Mouse (Mus musculus) heart, embryonic 14.5 days (tissue): ENCODE measurements around the gene Rnf207. TPM values are rescaled to one million over a fixed set of nuclear protein-coding genes. Genes with fewer than 3 reads are reported as not detected.

Source experiments
- ATAC-seq: fragments of 200-750 bp; cut with Nextera tagmentation; 2 replicates; pipeline ENCODE4 v1.8.0; 2017; ENCODE audit warnings: low read depth, moderate TSS enrichment; ENCODE audit not compliant: insufficient number of reproducible peaks, insufficient read depth, low FRiP score
- H3K27ac ChIP-seq, 2 experiments: fragments of 200-500 bp in 1 of 2; fragments of 300-500 bp in 1 of 2; sonication (generic) in 1 of 2; replicated peaks in 1 of 2; 2 replicates each; pipeline ENCODE4 v1.5.1; 2012 to 2014; ENCODE audit warnings: low read depth in 2 of 2, low read length in 2 of 2, control low read depth in 1 of 2, mild to moderate bottlenecking in 1 of 2, mixed read lengths in 1 of 2; ENCODE audit not compliant: control insufficient read depth in 1 of 2, insufficient read depth in 1 of 2
- H3K27me3 ChIP-seq: fragments of 300-500 bp; sonication (generic); 2 replicates; pipeline ENCODE4 v1.6.1; 2014; ENCODE audit warnings: mild to moderate bottlenecking, low read length, control low read depth; ENCODE audit not compliant: control insufficient read depth, insufficient read depth
- H3K36me3 ChIP-seq: fragments of 300-500 bp; sonication (generic); 2 replicates; pipeline ENCODE4 v1.6.1; 2014; ENCODE audit warnings: mild to moderate bottlenecking, control low read depth, low read length, mixed read lengths; ENCODE audit not compliant: control insufficient read depth, insufficient read depth
- H3K4me1 ChIP-seq, 2 experiments: fragments of 200-500 bp in 1 of 2; fragments of 300-500 bp in 1 of 2; sonication (generic) in 1 of 2; 2 replicates each; pipeline ENCODE4 v1.6.1; 2012 to 2014; ENCODE audit warnings: low read length in 2 of 2, control low read depth in 1 of 2, mixed read lengths in 1 of 2; ENCODE audit not compliant: control insufficient read depth in 2 of 2, insufficient read depth in 2 of 2
- H3K4me2 ChIP-seq: fragments of 300-500 bp; sonication (generic); 2 replicates; pipeline ENCODE4 v1.6.1; 2014; ENCODE audit warnings: mild to moderate bottlenecking, low read length
- H3K4me3 ChIP-seq, 2 experiments: fragments of 200-500 bp in 1 of 2; fragments of 300-500 bp in 1 of 2; sonication (generic) in 1 of 2; 2 replicates each; pipeline ENCODE4 v1.5.1; 2012 to 2014; ENCODE audit warnings: low read length in 2 of 2, mild to moderate bottlenecking in 2 of 2, control low read depth in 1 of 2, low read depth in 1 of 2, moderate library complexity in 1 of 2; ENCODE audit not compliant: control insufficient read depth in 1 of 2, insufficient read depth in 1 of 2
- H3K9ac ChIP-seq: fragments of 300-500 bp; sonication (generic); 2 replicates; pipeline ENCODE4 v1.6.1; 2014; ENCODE audit warnings: mild to moderate bottlenecking, low read length
- H3K9me3 ChIP-seq: fragments of 300-500 bp; sonication (generic); 2 replicates; pipeline ENCODE4 v1.6.1; 2016; ENCODE audit warnings: low read length, control low read depth; ENCODE audit not compliant: control insufficient read depth
- WGBS: fragments of 180-500 bp; shearing (Covaris S2); extraction: QIAGEN DNeasy Blood & Tissue Kit; methylation state at CpG from one replicate; pipeline ENCODE4 v1.1.7; 2014; 5-methylcytosine and 5-hydroxymethylcytosine counted together
- polyA plus RNA-seq: library from polyadenylated mRNA; unstranded; fragments of >200 nt; fragmentation: Nextera tagmentation; extraction: Ambion mirVana; gene quantifications from 2 replicates; pipeline ENCODE4 v1.2.1, GENCODE M21; 2014

Rnf207 gene
- polyA plus RNA-seq, 1 experiment from 2014 or later, result 74.9 TPM

GRCm38 (mm10) chr4:152290991-152291390 is 27.8 kb downstream of the Rnf207 start:
- no peaks in the 10 kb centered on the region for H3K36me3 ChIP-seq
- H3K4me3 ChIP-seq, result no peak overlapping the region
- H3K9ac ChIP-seq, result no peak overlapping the region
- H3K9me3 ChIP-seq, result no peaks in the 10 kb centered on the region
- peaks cover 3 to 9% of the 10 kb centered on the region in 2 experiments for H3K4me1 ChIP-seq
- no peak for ATAC-seq
- WGBS, result 18% methylated on average over 11 of the region's 11 CpGs
- no peak overlapping the region for H3K27ac ChIP-seq
- no peak overlapping the region for H3K4me2 ChIP-seq
- peaks cover 71% of the 10 kb centered on the region for H3K27me3 ChIP-seq

- H3K27ac ChIP-seq, result no peak overlapping the region
- under 1% methylated on average over 39 of the region's 39 CpGs for WGBS
- H3K4me1 ChIP-seq, result peaks cover 1 to 9% of the 10 kb centered on the region in 2 experiments
- no peaks in the 10 kb centered on the region for H3K9me3 ChIP-seq
- H3K4me2 ChIP-seq, result peak overlapping the region; percentile 29
- no peaks in the 10 kb centered on the region for H3K36me3 ChIP-seq
- no peak for ATAC-seq
- peak overlapping the region in 1 of 2 experiments; percentile 21; a peak in 2 of 4 replicates for H3K4me3 ChIP-seq
- H3K9ac ChIP-seq, result no peak overlapping the region
- H3K27me3 ChIP-seq, result peaks cover 76% of the 10 kb centered on the region
Measured at GRCm38 (mm10) chr4:152290385-152290784, 28.4 kb downstream of the Rnf207 start.

GRCm38 (mm10) chr4:152288398-152288945 is 30.3 kb downstream of the Rnf207 start:
- Histone ChIP-seq H3K27me3 (peaks cover 91% of the 10 kb centered on the region), H3K4me1 (peaks cover 0 to 9% of the 10 kb centered on the region in 2 experiments; a peak in 3 of 4 replicates), H3K4me2 (no peak overlapping the region), H3K9ac (no peak overlapping the region), H3K27ac (no peak overlapping the region), H3K9me3 (no peaks in the 10 kb centered on the region), H3K4me3 (no peak overlapping the region), H3K36me3 (peaks cover 5% of the 10 kb centered on the region; the same call in 1 of the 2 replicates)
- no peak for ATAC-seq
- 57% methylated on average over 18 of the region's 18 CpGs for WGBS

GRCm38 (mm10) chr4:152287317-152288120 is 31.3 kb downstream of the Rnf207 start:
- no peak overlapping the region for H3K9ac ChIP-seq
- H3K4me2 ChIP-seq, result no peak overlapping the region
- no peak overlapping the region for H3K27ac ChIP-seq
- H3K9me3 ChIP-seq, result no peaks in the 10 kb centered on the region
- H3K4me3 ChIP-seq, result no peak overlapping the region
- ATAC-seq, result no peak
- WGBS, result 20% methylated on average over 19 of the region's 19 CpGs
- peaks cover 5% of the 10 kb centered on the region; the same call in 1 of the 2 replicates for H3K36me3 ChIP-seq
- peaks cover 4 to 19% of the 10 kb centered on the region in 2 experiments; a peak in 3 of 4 replicates for H3K4me1 ChIP-seq
- peaks cover 89% of the 10 kb centered on the region for H3K27me3 ChIP-seq

- ATAC-seq, result no peak
- Histone ChIP-seq H3K27ac (no peak overlapping the region), H3K27me3 (peaks cover 89% of the 10 kb centered on the region), H3K4me1 (peaks cover 4 to 19% of the 10 kb centered on the region in 2 experiments; a peak in 3 of 4 replicates), H3K4me3 (no peak overlapping the region), H3K9me3 (no peaks in the 10 kb centered on the region), H3K36me3 (peaks cover 5% of the 10 kb centered on the region; the same call in 1 of the 2 replicates), H3K9ac (no peak overlapping the region), H3K4me2 (no peak overlapping the region)
- 7% methylated on average over 26 of the region's 26 CpGs for WGBS
Measured at GRCm38 (mm10) chr4:152286887-152287286, 31.9 kb downstream of the Rnf207 start.

- H3K4me3 ChIP-seq, result no peak overlapping the region
- H3K27me3 ChIP-seq, result peaks cover 89% of the 10 kb centered on the region
- WGBS, result 6% methylated on average over 32 of the region's 32 CpGs
- peaks cover 4 to 19% of the 10 kb centered on the region in 2 experiments; a peak in 3 of 4 replicates for H3K4me1 ChIP-seq
- no peak for ATAC-seq
- H3K27ac ChIP-seq, result no peak overlapping the region
- peaks cover 8% of the 10 kb centered on the region; the same call in 1 of the 2 replicates for H3K36me3 ChIP-seq
- no peaks in the 10 kb centered on the region for H3K9me3 ChIP-seq
- H3K4me2 ChIP-seq, result no peak overlapping the region
- no peak overlapping the region for H3K9ac ChIP-seq
Measured at GRCm38 (mm10) chr4:152286183-152286582, 32.6 kb downstream of the Rnf207 start.

- no peak overlapping the region for H3K4me3 ChIP-seq
- no peak overlapping the region for H3K27ac ChIP-seq
- peaks cover 14% of the 10 kb centered on the region for H3K36me3 ChIP-seq
- no peak for ATAC-seq
- H3K4me2 ChIP-seq, result no peak overlapping the region
- WGBS, result 3% methylated on average over 10 of the region's 10 CpGs
- peaks cover 89% of the 10 kb centered on the region for H3K27me3 ChIP-seq
- H3K9me3 ChIP-seq, result no peaks in the 10 kb centered on the region
- H3K4me1 ChIP-seq, result peaks cover 4 to 19% of the 10 kb centered on the region in 2 experiments; a peak in 3 of 4 replicates
- H3K9ac ChIP-seq, result no peak overlapping the region
Measured at GRCm38 (mm10) chr4:152285505-152285904, 33.3 kb downstream of the Rnf207 start.
